Mouse (Mus musculus): ENCODE data around the gene Vgll1.

Vgll1 gene

GRCm38 (mm10) chrX:57087806-57088205 lies at the start of gene Vgll1:
Gene Vgll1, plus strand, starts transcription at chrX:57088106.
- no peak for DNase-seq (ENCODE audit: low spot score in 2 of 2)

GRCm38 (mm10) chrX:57042774-57043173 lies 45.1 kb upstream of the Vgll1 start, which contains the start of gene Brs3:
Gene Brs3, plus strand, starts transcription at chrX:57043074.
- no peak for DNase-seq (ENCODE audit: low spot score in 2 of 2)

DNA sequence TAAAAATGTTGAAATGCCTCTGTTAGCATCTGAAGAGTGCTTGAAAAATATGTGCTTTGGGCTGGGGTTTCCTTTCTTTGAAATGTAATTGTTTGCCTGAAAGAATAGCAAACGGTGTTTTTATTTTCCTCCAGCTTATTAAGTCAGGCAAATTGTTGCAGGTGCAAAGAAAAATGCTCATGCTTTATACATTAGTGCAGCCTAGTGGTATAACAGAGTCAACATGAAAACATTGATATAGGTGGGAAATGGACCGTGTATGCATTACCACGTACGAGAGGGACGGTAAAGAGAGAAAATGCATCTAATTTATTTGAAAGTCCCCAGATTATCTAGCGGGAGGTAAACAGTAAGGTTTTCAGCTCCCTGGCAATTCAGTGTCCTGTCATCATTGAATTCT lies 44.0 kb upstream of the Vgll1 start:
- no peak for DNase-seq (ENCODE audit: low spot score in 2 of 2)

- no peak for DNase-seq (ENCODE audit: low spot score in 2 of 2)
These were observed 35.1 kb upstream of the Vgll1 start for GRCm38 (mm10) chrX:57052848-57053173.

- DNase-seq (ENCODE audit: low spot score in 2 of 2), result peak; percentile 65 to 77
These were observed 34.5 kb upstream of the Vgll1 start, which contains the start of gene Htatsf1 for GRCm38 (mm10) chrX:57053174-57053992. Gene Htatsf1, plus strand, starts transcription at chrX:57053583.

- no peak for DNase-seq (ENCODE audit: low spot score in 2 of 2)
These were observed 33.9 kb upstream of the Vgll1 start for GRCm38 (mm10) chrX:57053993-57054385.

DNA sequence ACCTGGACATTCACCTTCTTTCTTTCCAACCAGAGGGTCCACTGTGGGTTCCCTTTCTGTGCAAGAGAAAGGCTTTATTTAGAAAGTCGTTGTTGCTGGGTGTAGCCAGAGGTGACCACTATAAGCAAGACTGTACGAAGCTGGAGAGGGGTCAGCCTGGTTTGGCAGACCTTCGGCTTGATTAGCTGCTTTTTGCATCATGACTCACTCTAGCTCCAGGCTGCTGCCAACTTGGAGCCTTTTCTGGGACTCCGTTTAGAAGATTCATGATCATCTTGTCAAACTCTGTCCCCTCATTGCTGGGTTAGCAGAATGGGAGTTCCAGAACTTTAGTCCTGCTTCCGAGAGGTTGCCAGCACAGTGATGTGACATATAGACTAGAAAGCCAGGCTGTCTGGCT lies 6.4 kb upstream of the Vgll1 start:
- DNase-seq (ENCODE audit: low spot score in 2 of 2), result no peak

DNA sequence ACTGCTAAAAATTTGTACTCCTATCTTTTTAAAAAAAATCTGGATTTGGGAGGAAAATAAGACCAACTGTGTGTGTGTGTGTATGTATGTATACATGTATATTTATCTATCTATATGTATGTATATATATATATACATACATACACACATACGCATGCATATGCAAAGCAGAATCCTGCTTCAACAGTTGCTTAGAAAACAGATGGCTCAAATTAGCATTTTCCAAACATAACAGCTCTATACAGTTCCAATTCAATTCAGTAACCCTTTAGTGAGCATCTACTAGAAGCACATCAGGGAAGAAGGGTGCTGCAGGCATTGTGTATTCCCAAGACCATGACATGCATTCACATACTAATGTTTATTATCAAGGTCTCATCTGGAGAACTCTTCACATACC lies 15.5 kb downstream of the Vgll1 start:
- DNase-seq (ENCODE audit: low spot score in 2 of 2), result no peak

DNA sequence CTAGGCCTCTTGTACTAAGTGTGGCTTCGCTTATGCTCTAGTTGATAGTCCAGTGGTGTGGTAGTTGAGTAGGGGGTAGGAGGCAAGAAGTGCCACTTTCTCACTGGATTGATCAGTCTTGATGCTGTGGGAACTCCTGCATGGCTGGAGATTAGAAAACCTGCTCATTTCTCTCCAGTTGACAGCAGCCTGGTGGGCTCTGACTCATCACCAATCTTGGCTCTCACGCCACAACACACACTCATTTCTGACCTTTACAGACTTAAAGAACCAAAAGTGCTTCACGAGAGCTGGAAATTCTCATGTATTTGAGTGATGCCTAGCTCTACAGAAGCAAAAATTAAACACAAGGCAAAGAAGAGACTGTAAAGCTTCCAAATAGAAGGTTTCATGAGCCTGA lies 19.1 kb downstream of the Vgll1 start:
- DNase-seq (ENCODE audit: low spot score in 2 of 2), result no peak

DNA sequence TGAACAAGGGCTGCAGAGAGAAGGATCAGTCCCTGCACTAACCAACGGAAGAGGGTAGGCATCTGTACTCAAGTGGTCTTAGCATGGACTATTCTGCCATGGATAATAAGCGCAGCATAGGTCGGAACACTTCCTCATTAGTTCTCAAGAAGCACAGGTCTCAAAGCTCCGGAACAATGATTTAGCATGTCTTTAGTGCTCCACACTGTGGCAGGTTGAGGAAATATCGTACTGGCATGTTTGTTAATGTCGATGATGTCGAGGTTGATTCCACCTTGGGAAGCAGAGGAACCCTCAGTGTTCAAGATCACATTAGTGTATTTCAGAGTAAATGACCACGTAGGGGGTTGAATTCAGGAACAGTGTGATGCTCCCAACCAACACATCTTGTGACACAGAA lies 30.2 kb downstream of the Vgll1 start:
- no peak for DNase-seq (ENCODE audit: low spot score in 2 of 2)

DNA sequence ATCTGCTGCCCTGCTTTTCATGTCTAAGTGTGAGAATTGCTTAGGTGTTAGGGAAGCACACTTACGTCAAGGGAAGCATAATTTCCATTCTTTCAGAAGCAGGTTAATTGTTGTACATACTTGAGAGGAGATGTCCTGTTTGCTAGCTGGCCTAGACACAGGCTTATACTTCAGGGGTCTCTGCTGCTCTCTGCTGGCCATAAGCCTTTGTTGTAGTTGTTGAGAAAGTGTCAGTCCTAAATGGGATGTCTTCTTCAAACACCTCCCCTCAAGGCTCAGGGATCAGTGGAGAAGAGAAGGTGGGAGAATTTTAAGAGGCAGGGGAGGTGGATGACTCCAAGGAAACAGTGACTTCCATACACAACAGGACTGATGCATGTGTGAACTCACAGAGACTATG lies 32.9 kb downstream of the Vgll1 start:
- no peak for DNase-seq (ENCODE audit: low spot score in 2 of 2)

GRCm38 (mm10) chrX:57130633-57131032 lies 42.7 kb downstream of the Vgll1 start:
- no peak for DNase-seq (ENCODE audit: low spot score in 2 of 2)

- DNase-seq (ENCODE audit: low spot score in 2 of 2), result no peak
These were observed 49.7 kb downstream of the Vgll1 start for GRCm38 (mm10) chrX:57137627-57138026.

- DNase-seq (ENCODE audit: low spot score in 2 of 2), result no peak
These were observed 65.6 kb downstream of the Vgll1 start for GRCm38 (mm10) chrX:57153520-57153919.
